Mouse (Mus musculus) layer of hippocampus, adult 11-12 months (tissue): ENCODE data around the gene Stard8.
"Not testable (repeated sequence)": the region's sequence is repeated elsewhere in the genome, so short reads cannot be mapped to it uniquely, and the experiment has no call there.

Experiments
- DNase-seq: peaks from one replicate; pipeline ENCODE4 v3.0.0; 2022; ENCODE audit warnings: low spot score

The Stard8 gene

DNA sequence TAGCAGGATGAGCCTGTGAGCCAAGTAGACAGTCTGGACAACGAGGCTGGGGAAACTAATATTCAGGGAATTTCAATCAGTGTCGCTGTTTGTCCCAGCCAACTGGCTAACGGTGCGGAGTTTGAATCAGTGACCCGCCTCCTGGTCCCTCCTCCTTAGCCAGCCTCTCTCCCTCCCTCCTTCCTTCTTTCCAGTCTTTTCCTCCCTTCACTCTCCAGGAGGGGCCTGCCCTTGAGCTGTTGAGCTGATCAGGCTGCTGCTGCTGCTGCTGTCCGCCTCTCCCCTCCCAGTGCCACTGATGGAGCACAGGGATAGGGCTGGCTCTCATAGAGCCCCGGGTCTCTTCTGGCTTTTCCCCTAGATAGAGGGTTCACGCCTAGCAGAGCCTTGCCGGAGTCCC, at the start of gene Stard8:
TSS of gene Stard8 (plus strand) at position 203 of the 400 bp plus-strand sequence.
- DNase-seq: no peak

DNA sequence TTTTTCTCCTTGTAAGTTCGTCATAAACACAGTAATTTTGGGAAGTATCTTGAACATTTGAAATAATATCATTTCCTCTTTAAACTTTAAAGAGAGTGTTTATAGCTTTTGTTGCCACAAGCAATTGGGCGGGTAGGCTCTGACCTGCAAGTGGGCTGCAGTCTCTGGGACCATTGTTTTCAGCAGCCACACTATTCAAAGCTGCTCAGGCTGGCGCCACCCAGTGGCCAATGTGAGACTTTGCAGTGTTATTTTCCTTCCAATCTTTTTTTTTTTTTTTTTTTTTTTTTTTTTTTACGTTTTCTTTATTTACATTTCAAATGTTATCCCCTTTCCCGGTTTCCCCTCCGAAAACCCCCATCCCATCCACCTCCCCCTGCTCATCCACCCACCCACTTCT, 49.1 kb upstream of the Stard8 start:
- no peak for DNase-seq

GRCm38 (mm10) chrX:98958287-98958686, 44.8 kb upstream of the Stard8 start:
- DNase-seq: no peak

DNA sequence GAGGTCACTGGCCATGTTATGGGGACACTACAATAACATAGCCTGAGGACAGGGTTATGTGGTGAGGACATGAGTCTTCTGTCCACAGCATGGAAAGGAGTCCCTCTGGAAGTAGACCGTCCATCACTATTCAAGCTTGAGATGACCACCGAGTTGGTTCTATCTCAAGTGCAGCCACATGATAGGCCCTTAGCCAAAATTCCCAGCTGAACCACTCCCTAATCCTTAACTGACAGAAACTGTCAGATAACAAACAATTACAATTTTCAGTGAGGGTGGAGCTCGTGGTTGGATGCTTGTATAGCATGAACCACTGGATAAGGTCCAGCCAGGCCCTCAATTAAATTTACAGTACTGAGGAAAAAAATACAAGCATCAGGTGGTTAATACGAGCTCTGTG, 44.0 kb upstream of the Stard8 start:
- no peak for DNase-seq

DNA sequence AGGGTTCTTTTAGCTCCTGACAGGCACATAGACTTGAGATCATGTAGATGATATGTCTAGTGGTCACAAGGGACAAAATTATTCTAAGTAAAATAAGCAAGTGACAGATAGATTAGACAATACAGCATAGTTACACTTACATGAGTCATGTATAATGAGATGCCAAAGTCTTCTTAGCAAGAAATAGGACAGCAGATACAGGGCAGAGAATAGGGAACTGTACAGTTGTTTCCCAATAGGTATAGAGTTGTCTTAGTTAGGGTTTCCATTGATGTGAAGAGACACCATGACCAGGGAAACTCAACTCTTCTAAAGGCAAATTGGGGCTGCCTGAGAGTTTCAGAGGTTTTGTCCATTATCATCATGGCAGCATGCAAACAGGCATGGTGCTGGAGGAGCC, 39.3 kb upstream of the Stard8 start:
- DNase-seq: no peak

DNA sequence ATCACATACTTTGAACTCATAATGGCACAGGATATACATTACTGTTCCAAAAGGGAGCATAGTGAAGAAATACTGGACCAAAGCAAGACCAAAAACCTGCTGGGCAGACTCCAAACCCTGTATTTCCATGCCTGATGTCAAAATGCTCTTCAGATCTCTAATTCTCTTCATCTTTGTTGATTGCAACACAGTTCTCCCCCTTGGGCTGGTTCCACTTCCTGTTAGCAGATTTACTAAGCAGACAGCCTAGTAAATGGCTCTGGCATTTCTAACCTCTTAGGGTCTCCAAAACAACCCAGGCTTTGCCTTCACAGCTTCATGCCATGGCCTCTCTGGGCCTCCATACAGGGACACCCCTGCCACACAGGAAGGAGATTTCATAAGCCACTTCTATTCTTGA, 38.5 kb upstream of the Stard8 start:
- DNase-seq: no peak

GRCm38 (mm10) chrX:98986611-98987010, 16.4 kb upstream of the Stard8 start:
- DNase-seq: not testable (repeated sequence)

- DNase-seq: peak; percentile 50
These were observed 13.5 kb upstream of the Stard8 start for GRCm38 (mm10) chrX:98989574-98989973.

DNA sequence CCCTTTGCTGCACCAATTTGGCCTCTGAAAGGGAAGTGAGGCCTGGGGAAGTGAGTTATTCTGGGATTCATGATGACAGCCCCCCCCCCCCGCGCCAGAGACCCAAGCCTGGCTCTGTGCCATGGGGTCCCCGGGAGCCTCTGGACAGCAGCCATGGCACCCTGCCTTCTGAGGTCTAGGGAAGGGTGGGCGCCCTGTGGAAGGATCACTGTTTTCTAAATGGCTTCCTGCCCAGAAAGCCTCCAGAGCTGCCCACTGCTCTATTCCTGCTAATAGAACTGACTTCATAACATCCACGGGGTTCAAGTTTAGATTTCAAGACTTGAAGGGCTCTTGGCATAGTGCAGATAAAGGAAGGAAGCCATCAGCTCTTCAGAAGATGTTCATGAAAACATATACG, 983 bp upstream of the Stard8 start:
- no peak for DNase-seq

DNA sequence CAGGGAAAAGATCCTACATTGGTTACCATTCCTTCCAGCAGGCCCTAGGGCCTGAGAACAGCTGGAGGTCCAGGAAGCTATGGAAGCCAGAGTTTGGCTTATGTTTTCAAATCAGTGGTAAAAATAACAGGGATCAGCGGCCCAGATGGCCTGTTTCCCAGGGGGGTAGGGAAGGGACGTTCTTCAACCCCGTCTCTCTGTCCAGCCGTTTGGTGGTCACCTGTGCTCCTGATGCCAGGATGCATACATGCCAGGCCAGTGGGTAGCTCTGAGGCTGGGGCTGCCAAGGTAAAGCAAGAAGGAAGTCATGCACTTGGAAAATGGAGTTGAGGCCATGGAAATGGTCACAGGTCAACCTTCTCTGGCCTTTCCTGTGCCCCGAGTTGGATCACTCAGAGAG, 7.5 kb downstream of the Stard8 start:
- no peak for DNase-seq

DNA sequence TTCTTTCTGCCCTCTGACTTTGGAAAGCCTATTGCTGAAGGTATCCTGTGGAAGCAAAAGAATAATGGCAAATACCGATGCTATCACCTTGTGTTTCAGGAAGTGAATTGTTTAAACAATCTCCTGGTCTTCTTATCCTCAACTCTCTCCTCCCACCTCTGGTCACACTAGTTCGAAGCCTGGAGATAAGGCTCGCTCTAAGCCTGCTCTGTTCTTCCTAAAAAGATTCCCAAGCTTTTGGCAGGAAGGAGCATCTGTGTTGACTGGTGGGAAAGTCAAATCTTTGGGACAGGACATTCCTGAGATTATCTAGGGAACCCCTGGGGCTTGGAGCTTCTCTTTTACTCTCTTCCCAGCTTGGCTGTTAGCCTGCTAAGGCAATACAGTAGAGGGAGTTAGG, 8.2 kb downstream of the Stard8 start:
- DNase-seq: no peak

DNA sequence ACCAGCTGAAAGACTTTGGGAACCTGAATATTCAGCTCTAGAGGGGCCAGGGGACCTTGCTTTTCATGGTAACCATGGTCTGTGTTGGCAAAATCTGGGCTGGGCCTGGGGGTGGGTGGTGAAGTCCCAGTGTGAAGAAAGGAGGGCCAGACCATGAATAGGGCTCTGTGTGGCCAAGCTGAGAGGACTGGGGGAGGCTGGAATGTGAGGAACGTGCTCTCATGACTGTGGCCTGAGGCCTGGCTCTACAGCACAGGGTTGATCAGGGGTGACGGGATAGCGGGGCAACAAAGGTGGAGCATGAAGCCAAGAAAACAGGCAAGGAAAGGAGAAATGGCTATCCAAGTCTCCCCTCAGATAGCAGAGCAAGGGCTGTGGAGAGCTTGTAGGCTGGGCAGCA, 9.4 kb downstream of the Stard8 start:
- no peak for DNase-seq

DNA sequence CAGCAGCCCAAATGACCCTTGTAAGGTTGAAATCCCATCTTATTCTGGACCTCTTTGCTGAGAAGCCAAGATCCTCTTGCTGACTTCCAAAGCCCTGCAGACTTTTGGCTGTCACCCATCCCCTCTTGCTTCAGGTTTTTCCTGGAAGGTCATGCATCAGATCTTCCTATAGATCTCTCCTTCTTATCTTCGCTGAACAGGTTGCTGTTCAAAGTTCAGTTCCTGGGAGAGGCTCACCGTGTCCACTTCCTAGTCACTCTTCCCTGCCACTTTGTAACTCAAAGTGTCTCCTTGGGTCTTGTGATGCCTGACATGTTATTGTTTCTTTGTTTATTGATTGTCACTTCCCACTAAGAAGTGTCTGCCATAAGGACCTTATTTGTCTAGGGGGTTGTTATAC, 12.7 kb downstream of the Stard8 start:
- DNase-seq: no peak

GRCm38 (mm10) chrX:99016987-99017386, 13.9 kb downstream of the Stard8 start:
- no peak for DNase-seq

- no peak for DNase-seq
These were observed 14.8 kb downstream of the Stard8 start for GRCm38 (mm10) chrX:99017874-99018273.

GRCm38 (mm10) chrX:99019303-99019702, 16.3 kb downstream of the Stard8 start:
- DNase-seq: no peak

GRCm38 (mm10) chrX:99020215-99020614, 17.2 kb downstream of the Stard8 start:
- no peak for DNase-seq

DNA sequence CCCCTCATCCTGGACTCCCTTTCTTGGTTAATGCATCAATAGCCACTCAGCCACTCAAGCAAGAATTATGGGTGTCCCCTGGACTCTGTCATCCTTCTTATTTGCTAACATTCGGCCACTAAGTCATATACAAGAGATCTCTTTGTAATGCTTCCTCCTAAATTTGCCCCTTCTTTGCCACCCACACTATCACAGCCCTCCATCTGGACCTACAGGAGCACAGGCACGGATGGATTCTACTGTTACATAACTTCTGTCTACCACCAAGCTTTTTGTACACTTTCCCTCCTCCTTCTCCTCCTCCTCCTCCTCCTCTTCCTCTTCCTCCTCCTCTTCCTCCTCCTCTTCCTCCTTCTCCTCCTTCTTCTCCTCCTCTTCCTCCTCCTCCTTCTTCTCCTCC, 18.5 kb downstream of the Stard8 start:
- DNase-seq: no peak

DNA sequence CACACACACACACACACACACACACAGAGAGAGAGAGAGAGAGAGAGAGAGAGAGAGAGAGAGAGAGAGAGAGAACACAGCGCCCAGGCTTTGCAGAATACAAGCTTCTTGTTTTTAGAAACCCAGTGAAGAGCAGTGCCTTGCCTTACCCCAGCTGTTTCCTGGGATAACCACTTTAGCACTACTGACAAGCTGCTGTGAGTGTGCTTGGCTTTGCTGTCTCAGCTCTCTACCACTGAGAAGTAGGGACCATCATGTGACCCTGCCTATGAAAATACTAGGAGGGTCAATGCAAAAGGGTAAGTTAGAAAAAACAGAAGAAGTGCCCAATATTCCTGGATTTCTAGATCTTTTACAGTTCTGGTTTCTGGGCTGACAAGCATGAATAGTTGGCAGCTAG, 20.9 kb downstream of the Stard8 start:
- DNase-seq: no peak

- no peak for DNase-seq
These were observed 32.4 kb downstream of the Stard8 start for GRCm38 (mm10) chrX:99035407-99035806.

- peak; percentile 63 for DNase-seq
These were observed 39.5 kb downstream of the Stard8 start for GRCm38 (mm10) chrX:99042451-99042951.

GRCm38 (mm10) chrX:99043275-99043674, 40.2 kb downstream of the Stard8 start:
- no peak for DNase-seq

DNA sequence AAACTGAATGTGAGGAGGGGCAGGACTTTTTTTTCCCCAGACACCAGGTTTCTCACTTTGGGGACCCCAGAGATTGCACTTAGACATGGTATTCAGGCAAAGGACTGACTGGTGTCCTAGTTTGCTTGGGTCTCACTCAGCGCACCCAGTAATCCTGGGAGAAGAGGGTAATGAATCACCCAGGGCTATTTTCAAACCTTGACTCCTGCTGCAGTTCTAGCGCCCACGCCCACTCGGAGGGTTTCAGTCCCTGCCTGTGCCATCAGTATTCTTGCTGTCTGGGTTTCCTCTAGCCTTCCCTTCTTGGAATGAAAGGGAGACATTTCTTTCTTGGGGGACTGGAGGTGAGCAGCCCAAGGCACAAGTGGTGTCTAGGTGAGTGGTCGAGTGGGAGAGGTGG, 40.7 kb downstream of the Stard8 start:
- no peak for DNase-seq

DNA sequence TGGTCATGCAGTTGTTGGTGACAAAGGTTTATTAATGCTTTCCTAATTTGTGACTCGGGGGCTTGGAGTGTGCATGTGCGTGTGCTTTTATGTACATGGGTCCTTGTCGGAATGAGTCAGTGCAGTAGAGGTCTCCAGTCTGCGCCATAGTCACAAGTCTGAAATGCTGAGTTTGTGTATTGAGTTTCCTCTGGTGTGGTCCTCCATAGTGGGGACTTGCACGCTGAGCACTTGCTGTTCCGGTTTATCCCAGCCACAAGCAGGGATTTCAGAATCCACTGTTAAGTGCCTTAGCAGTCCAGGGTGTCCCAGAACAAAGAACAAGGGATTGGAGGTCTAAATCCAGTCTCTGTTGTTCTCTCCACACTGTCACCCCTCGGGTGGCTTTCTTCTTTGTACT, 42.3 kb downstream of the Stard8 start:
- DNase-seq: no peak
